Mouse (Mus musculus): ENCODE measurements around the gene Ankrd10. TPM values are rescaled to one million over a fixed set of nuclear protein-coding genes. Genes with fewer than 3 reads are reported as not detected.

The Ankrd10 gene
- polyA plus RNA-seq, 1 experiment: 4.5 TPM

- H3K4me3 ChIP-seq (ENCODE audit: insufficient read depth, low read depth, low read length): no peak overlapping the region
- peaks cover 2% of the 10 kb centered on the region; the same call in 1 of the 2 replicates for H3K4me1 ChIP-seq (ENCODE audit: control insufficient read depth, insufficient read depth, insufficient read length, low read length)
- H3K27ac ChIP-seq (replicated peaks; ENCODE audit: low read depth, low read length): no peak overlapping the region
These were observed 6.9 kb downstream of the Ankrd10 start for GRCm38 (mm10) chr8:11628506-11629132.

- no peak overlapping the region for H3K4me3 ChIP-seq (ENCODE audit: insufficient read depth, low read depth, low read length)
- peaks cover under 1% of the 10 kb centered on the region; the same call in 1 of the 2 replicates for H3K4me1 ChIP-seq (ENCODE audit: control insufficient read depth, insufficient read depth, insufficient read length, low read length)
- H3K27ac ChIP-seq (replicated peaks; ENCODE audit: low read depth, low read length): no peak overlapping the region
These were observed 7.8 kb downstream of the Ankrd10 start for GRCm38 (mm10) chr8:11627717-11628116.

GRCm38 (mm10) chr8:11625084-11625483, 10.5 kb downstream of the Ankrd10 start:
- H3K4me1 ChIP-seq (ENCODE audit: control insufficient read depth, insufficient read depth, insufficient read length, low read length): no peaks in the 10 kb centered on the region
- H3K4me3 ChIP-seq (ENCODE audit: insufficient read depth, low read depth, low read length): no peak overlapping the region
- no peak overlapping the region for H3K27ac ChIP-seq (replicated peaks; ENCODE audit: low read depth, low read length)

GRCm38 (mm10) chr8:11619091-11619490, 16.5 kb downstream of the Ankrd10 start:
- Histone ChIP-seq H3K4me1 (ENCODE audit: control insufficient read depth, insufficient read depth, insufficient read length, low read length) (no peaks in the 10 kb centered on the region), H3K27ac (replicated peaks; ENCODE audit: low read depth, low read length) (no peak overlapping the region), H3K4me3 (ENCODE audit: insufficient read depth, low read depth, low read length) (no peak overlapping the region)

GRCm38 (mm10) chr8:11618063-11618462, 17.5 kb downstream of the Ankrd10 start:
- Histone ChIP-seq H3K4me3 (ENCODE audit: insufficient read depth, low read depth, low read length) (no peak overlapping the region), H3K4me1 (ENCODE audit: control insufficient read depth, insufficient read depth, insufficient read length, low read length) (no peaks in the 10 kb centered on the region), H3K27ac (replicated peaks; ENCODE audit: low read depth, low read length) (no peak overlapping the region)

GRCm38 (mm10) chr8:11616294-11616693, 19.3 kb downstream of the Ankrd10 start:
- no peak overlapping the region for H3K4me3 ChIP-seq (ENCODE audit: insufficient read depth, low read depth, low read length)
- no peaks in the 10 kb centered on the region for H3K4me1 ChIP-seq (ENCODE audit: control insufficient read depth, insufficient read depth, insufficient read length, low read length)
- H3K27ac ChIP-seq (replicated peaks; ENCODE audit: low read depth, low read length): no peak overlapping the region

GRCm38 (mm10) chr8:11614126-11614835, 21.3 kb downstream of the Ankrd10 start:
- Histone ChIP-seq H3K4me3 (ENCODE audit: insufficient read depth, low read depth, low read length) (no peak overlapping the region), H3K4me1 (ENCODE audit: control insufficient read depth, insufficient read depth, insufficient read length, low read length) (no peaks in the 10 kb centered on the region), H3K27ac (replicated peaks; ENCODE audit: low read depth, low read length) (no peak overlapping the region)

- Histone ChIP-seq H3K4me3 (ENCODE audit: insufficient read depth, low read depth, low read length) (no peak overlapping the region), H3K27ac (replicated peaks; ENCODE audit: low read depth, low read length) (no peak overlapping the region), H3K4me1 (ENCODE audit: control insufficient read depth, insufficient read depth, insufficient read length, low read length) (no peaks in the 10 kb centered on the region)
These were observed 26.7 kb downstream of the Ankrd10 start for GRCm38 (mm10) chr8:11608848-11609247.

GRCm38 (mm10) chr8:11602006-11602680, 33.4 kb downstream of the Ankrd10 start:
- Histone ChIP-seq H3K4me3 (ENCODE audit: insufficient read depth, low read depth, low read length) (no peak overlapping the region), H3K4me1 (ENCODE audit: control insufficient read depth, insufficient read depth, insufficient read length, low read length) (no peaks in the 10 kb centered on the region)

GRCm38 (mm10) chr8:11600301-11600951, 35.1 kb downstream of the Ankrd10 start:
- no peak overlapping the region for H3K4me3 ChIP-seq (ENCODE audit: insufficient read depth, low read depth, low read length)
- no peak overlapping the region for H3K27ac ChIP-seq (replicated peaks; ENCODE audit: low read depth, low read length)
- H3K4me1 ChIP-seq (ENCODE audit: control insufficient read depth, insufficient read depth, insufficient read length, low read length): no peaks in the 10 kb centered on the region

More at GRCm38 (mm10) chr8:11602006-11602680, 33.4 kb downstream of the Ankrd10 start:
- H3K27ac ChIP-seq (replicated peaks; ENCODE audit: low read depth, low read length): no peak overlapping the region

GRCm38 (mm10) chr8:11593222-11593884, 42.2 kb downstream of the Ankrd10 start:
- Histone ChIP-seq H3K27ac (replicated peaks; ENCODE audit: low read depth, low read length) (no peak overlapping the region), H3K4me1 (ENCODE audit: control insufficient read depth, insufficient read depth, insufficient read length, low read length) (no peaks in the 10 kb centered on the region), H3K4me3 (ENCODE audit: insufficient read depth, low read depth, low read length) (no peak overlapping the region)

GRCm38 (mm10) chr8:11592296-11592695, 43.3 kb downstream of the Ankrd10 start:
- Histone ChIP-seq H3K27ac (replicated peaks; ENCODE audit: low read depth, low read length) (no peak overlapping the region), H3K4me3 (ENCODE audit: insufficient read depth, low read depth, low read length) (no peak overlapping the region), H3K4me1 (ENCODE audit: control insufficient read depth, insufficient read depth, insufficient read length, low read length) (no peaks in the 10 kb centered on the region)

GRCm38 (mm10) chr8:11591837-11592236, 43.7 kb downstream of the Ankrd10 start:
- Histone ChIP-seq H3K4me3 (ENCODE audit: insufficient read depth, low read depth, low read length) (no peak overlapping the region), H3K4me1 (ENCODE audit: control insufficient read depth, insufficient read depth, insufficient read length, low read length) (no peaks in the 10 kb centered on the region), H3K27ac (replicated peaks; ENCODE audit: low read depth, low read length) (no peak overlapping the region)

- no peak overlapping the region for H3K27ac ChIP-seq (replicated peaks; ENCODE audit: low read depth, low read length)
- H3K4me1 ChIP-seq (ENCODE audit: control insufficient read depth, insufficient read depth, insufficient read length, low read length): no peaks in the 10 kb centered on the region
- H3K4me3 ChIP-seq (ENCODE audit: insufficient read depth, low read depth, low read length): no peak overlapping the region
These were observed 49.2 kb downstream of the Ankrd10 start for GRCm38 (mm10) chr8:11586374-11586745.

Data from brown adipose tissue, adult 24 weeks (tissue).